Mouse (Mus musculus) right cerebral cortex, postnatal 14 days (tissue): Measurements from ENCODE around the gene Tex14.

Experiments
- DNase-seq: peaks from one replicate; pipeline ENCODE4 v3.0.0; 2022

Gene Tex14

DNA sequence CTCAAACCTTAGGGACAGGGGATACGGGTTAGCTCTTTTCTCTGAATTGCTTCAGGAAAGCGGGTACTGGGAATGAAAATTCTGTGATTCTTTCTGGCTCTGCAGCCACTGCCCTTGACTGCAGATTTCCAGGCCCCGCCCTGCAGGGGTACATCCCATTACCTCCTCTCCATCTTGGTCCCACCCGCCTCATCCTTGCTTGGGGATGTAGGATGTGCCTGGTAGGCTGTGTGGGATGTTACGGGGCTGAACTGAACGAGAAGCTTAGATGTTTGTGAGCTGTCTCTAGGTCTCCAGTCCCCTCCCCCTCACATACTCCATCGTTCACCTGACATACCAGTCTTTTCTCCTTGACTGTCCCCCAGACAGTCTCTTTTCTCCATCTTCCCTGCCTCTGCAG is 191.1 kb downstream of the Tex14 start:
- peak; percentile 21 for DNase-seq

DNA sequence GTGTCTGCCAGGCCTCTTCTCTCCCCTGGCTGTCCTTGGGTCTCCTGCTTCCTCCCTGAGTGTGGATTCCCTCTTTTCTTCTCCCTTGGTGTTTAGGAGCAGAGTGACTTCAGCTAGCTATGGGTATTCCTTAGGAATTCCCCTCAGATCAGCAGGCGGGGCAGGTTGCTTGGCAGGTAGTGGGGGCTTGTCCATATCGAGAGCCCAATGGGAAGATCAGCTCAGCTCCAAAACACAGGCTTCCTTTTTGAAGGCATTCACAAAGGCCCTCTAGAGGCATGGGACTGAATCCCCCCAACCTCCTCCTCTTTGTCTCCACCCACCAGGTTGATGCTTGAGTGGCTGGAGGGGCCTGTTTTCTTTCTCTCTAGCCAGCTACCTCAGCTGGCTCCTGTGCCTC is 191.6 kb downstream of the Tex14 start:
- peak; percentile 13 for DNase-seq

DNA sequence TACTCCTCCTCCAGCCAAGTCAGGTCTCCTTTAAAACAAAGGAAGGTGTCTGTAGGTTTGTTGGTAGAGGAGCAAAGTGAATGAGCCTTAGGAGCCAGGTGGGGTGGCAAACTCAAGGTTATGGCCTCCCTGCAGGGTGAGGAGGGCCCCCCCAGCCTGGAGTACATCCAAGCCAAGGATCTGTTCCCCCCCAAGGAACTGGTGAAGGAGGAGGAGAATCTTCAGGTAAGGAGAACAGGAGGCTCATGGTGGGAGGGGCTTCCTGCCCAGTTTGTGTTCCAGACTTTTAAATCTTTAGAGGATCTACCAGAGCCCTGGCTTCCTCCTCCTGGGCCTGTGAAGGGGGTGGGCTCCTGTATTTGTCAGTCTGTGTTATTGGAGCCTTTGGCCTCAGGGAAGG is 192.2 kb downstream of the Tex14 start:
- no peak for DNase-seq

DNA sequence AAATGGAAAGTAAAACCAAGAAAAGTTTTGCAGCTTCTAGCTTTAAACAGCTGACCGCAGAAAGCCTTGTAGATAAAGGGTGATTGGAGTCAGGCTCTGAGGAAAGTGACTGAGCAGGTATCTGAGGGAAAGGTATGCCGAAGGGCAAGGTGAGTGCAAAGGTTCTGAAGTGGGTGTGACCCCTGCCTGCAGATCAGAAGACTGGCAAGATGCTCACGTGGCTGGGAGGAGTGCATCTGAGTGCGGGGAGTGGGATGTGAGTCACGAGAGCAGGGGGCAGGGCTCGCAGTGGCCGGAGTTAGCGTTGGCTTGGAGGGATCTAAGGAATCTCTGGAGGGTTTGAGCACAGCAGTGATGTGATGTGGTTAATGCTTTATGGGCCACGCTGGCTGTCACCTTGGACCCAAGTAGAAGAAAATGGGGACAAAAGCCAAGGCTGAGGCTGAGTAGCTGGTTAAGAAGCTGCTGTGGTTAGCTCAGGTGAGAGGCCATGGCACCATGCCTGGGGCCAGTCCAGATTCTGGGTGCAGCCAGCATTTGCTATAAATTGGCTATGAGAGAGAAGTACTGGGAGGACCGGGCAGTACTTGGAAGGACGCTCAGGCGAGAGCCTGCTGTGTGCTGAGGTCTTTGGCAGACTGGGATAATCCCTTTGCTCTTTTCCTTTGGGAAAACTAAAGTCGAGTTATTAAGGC is 194.7 kb downstream of the Tex14 start:
- no peak for DNase-seq

DNA sequence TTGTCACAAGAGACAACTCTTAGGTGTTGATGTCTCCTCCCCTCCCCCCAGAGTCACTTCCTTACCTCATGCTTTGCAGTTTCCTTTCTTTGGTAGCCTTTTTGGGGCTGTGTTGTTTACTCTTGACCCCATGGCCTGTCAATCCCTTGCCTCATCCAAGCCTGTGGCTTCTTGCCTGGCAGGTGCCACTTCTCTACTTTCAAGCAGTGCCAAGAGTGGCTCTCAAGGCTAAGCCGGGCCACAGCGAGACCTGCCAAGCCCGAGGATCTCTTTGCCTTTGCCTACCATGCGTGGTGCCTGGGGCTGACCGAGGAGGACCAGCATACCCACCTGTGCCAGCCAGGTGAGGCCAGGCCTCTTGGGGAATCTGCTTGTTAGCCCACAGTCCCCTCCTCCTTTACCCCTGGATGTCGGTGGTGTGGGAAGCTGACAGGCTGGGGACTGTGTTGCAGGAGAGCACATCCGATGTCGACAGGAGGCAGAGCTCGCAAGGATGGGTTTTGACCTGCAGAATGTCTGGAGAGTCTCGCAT is 195.5 kb downstream of the Tex14 start:
- no peak for DNase-seq

DNA sequence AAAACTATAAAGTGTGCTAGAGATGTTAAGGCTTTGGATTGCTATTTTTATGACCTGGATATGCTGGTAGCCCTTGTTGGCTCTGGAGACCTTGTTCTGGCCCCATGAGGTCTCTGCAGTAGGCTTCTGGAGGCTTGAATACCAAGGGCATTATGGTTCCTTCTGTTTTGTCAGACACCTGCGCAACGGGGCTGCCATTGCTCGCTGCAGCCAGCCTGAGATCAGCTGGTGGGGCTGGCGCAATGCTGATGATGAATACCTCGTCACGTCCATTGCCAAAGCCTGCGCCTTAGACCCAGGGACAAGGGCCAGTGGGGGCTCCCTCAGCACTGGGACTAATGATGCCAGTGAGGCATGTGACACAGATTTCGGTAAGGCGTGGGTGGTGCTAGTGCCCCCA is 197.4 kb downstream of the Tex14 start:
- DNase-seq = no peak

DNA sequence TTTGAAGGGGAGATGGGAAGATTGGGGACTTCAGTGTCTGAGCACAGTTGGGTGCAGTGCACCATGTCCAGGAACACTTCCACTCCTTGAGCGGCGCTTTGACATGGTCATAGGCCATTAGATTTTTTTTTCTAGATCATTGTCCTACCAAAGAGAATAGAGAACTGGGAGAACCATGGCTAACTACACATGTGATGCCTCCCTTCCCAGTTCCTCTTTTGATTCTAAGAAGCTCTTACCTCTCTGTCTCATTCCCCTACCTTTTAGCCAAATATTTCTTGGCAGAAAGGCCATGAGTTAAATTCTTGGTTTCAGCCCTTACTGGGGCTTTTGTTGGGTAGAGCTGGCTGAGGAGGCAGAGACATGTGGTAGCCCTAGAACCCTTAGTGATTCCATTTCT is 198.7 kb downstream of the Tex14 start:
- DNase-seq = no peak
